Mouse (Mus musculus) bone marrow, adult 2 months (tissue): Measurements from ENCODE around the gene Rps6ka5. TPM values are rescaled to one million over a fixed set of nuclear protein-coding genes. Genes with fewer than 3 reads are reported as not detected.

ENCODE experiments used
- H3K27ac ChIP-seq: fragments of 200-500 bp; 2 replicates; pipeline ENCODE4 v1.5.1; 2012; ENCODE audit warnings: low read depth, mild to moderate bottlenecking, control low read depth, inconsistent platforms, low read length; ENCODE audit not compliant: control insufficient read depth, poor library complexity, insufficient read depth
- H3K4me1 ChIP-seq: fragments of 200-500 bp; 2 replicates; pipeline ENCODE4 v1.6.1; 2011; ENCODE audit warnings: low read length; ENCODE audit not compliant: control insufficient read depth, insufficient read depth
- H3K4me3 ChIP-seq: fragments of 200-500 bp; replicated peaks from 2 replicates; pipeline ENCODE3; 2011; ENCODE audit warnings: mild to moderate bottlenecking, low read depth, low read length, control low read depth; ENCODE audit not compliant: control insufficient read depth
- CTCF ChIP-seq: fragments of 200-500 bp; IDR thresholded peaks from 2 replicates; pipeline ENCODE4 v1.5.1; 2011; ENCODE audit warnings: low read length, control low read depth; ENCODE audit not compliant: control insufficient read depth, insufficient read depth
- POLR2A ChIP-seq: fragments of 200-500 bp; IDR thresholded peaks from 2 replicates; pipeline ENCODE4 v1.6.1; 2011; ENCODE audit warnings: low read depth, mild to moderate bottlenecking, control low read depth, low read length, borderline replicate concordance; ENCODE audit not compliant: control insufficient read depth
- WGBS: fragments of 180-500 bp; shearing (Covaris S2); methylation state at CpG from one replicate; pipeline ENCODE4 v1.1.7; 2018; 5-methylcytosine and 5-hydroxymethylcytosine counted together
- polyA plus RNA-seq: library from polyadenylated mRNA; stranded (reverse); fragments of >200 nt; gene quantifications from 2 replicates; pipeline ENCODE4 v1.2.4, GENCODE M21; 2011; ENCODE audit warnings: low replicate concordance; ENCODE audit not compliant: missing spikeins, insufficient read depth, insufficient read length

Gene Rps6ka5
- polyA plus RNA-seq, 1 experiment = 5.3 TPM

GRCm38 (mm10) chr12:100544194-100544567, 182.6 kb downstream of the Rps6ka5 start:
- TF ChIP-seq CTCF (no peak), POLR2A (no peak)
- H3K4me3 ChIP-seq = no peak overlapping the region
- WGBS = 64% methylated on average over 4 of the region's 4 CpGs
- no peak overlapping the region for H3K27ac ChIP-seq
- H3K4me1 ChIP-seq = no peaks in the 10 kb centered on the region; the same call in 1 of the 2 replicates

- WGBS = 80% methylated on average over 6 of the region's 6 CpGs
- TF ChIP-seq POLR2A = no peak
- Histone ChIP-seq H3K27ac (no peak overlapping the region), H3K4me1 (no peaks in the 10 kb centered on the region; the same call in 1 of the 2 replicates), H3K4me3 (no peak overlapping the region)
Measured at GRCm38 (mm10) chr12:100543437-100544193, 183.2 kb downstream of the Rps6ka5 start.

- Histone ChIP-seq H3K27ac (no peak overlapping the region), H3K4me1 (no peaks in the 10 kb centered on the region; the same call in 1 of the 2 replicates), H3K4me3 (no peak overlapping the region)
- WGBS = 78% methylated on average over 6 of the region's 6 CpGs
- TF ChIP-seq POLR2A (no peak), CTCF (no peak)
Measured at GRCm38 (mm10) chr12:100542494-100542893, 184.3 kb downstream of the Rps6ka5 start.

GRCm38 (mm10) chr12:100542076-100542475, 184.7 kb downstream of the Rps6ka5 start:
- H3K4me3 ChIP-seq = no peak overlapping the region
- WGBS = 26% methylated on average over 3 of the region's 3 CpGs
- no peaks in the 10 kb centered on the region; the same call in 1 of the 2 replicates for H3K4me1 ChIP-seq
- no peak for TF ChIP-seq CTCF
- no peak for TF ChIP-seq POLR2A
- H3K27ac ChIP-seq = no peak overlapping the region

- 13% methylated on average over 9 of the region's 9 CpGs for WGBS
- no peak for TF ChIP-seq POLR2A
- H3K4me1 ChIP-seq = no peaks in the 10 kb centered on the region; the same call in 1 of the 2 replicates
Measured at GRCm38 (mm10) chr12:100539158-100539714, 187.5 kb downstream of the Rps6ka5 start.

GRCm38 (mm10) chr12:100538445-100539157, 188.2 kb downstream of the Rps6ka5 start:
- H3K4me1 ChIP-seq = no peaks in the 10 kb centered on the region; the same call in 1 of the 2 replicates
- no peak overlapping the region for H3K4me3 ChIP-seq
- WGBS = 32% methylated on average over 7 of the region's 7 CpGs
- no peak overlapping the region for H3K27ac ChIP-seq
- TF ChIP-seq CTCF = no peak
- TF ChIP-seq POLR2A = no peak

More at GRCm38 (mm10) chr12:100539158-100539714, 187.5 kb downstream of the Rps6ka5 start:
- no peak overlapping the region for H3K27ac ChIP-seq
- no peak overlapping the region for H3K4me3 ChIP-seq

- WGBS = 83% methylated on average over 11 of the region's 11 CpGs
- no peaks in the 10 kb centered on the region; the same call in 1 of the 2 replicates for H3K4me1 ChIP-seq
- TF ChIP-seq POLR2A = no peak
- no peak for TF ChIP-seq CTCF
- H3K4me3 ChIP-seq = no peak overlapping the region
- H3K27ac ChIP-seq = no peak overlapping the region
Measured at GRCm38 (mm10) chr12:100537091-100537490, 189.7 kb downstream of the Rps6ka5 start.

GRCm38 (mm10) chr12:100535028-100535427, 191.8 kb downstream of the Rps6ka5 start:
- TF ChIP-seq POLR2A = no peak
- no peak for TF ChIP-seq CTCF
- H3K4me3 ChIP-seq = no peak overlapping the region
- peaks cover 4% of the 10 kb centered on the region; the same call in 1 of the 2 replicates for H3K4me1 ChIP-seq
- H3K27ac ChIP-seq = no peak overlapping the region
- 89% methylated on average over 12 of the region's 12 CpGs for WGBS
